Mouse (Mus musculus): ENCODE measurements around the gene Mmgt2. TPM values are rescaled to one million over a fixed set of nuclear protein-coding genes. Genes with fewer than 3 reads are reported as not detected.
A peak's percentile ranks its signal among the peaks of the same experiment; 100 is the strongest.

Mmgt2 gene
- total RNA-seq, 2 experiments from 2014 or later = 23.2 to 28.2 TPM

DNA sequence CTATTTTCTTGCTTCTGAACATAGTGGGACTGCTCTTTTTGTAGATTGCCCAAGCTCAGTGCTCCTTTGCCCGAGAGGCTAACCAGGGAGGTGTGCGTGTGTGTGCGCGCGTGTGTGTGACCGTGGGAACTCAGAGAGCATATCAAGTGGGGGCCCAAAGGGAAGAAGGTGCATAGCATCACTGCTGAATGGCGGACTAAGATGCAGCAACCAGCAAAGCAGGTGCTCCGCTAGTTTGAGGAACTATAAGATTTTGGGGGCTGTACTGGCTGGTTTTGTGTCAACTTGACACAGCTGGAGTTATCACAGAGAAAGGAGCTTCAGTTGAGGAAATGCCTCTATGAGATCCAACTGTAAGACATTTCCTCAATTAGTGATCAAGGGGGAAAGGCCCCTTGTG, 27.4 kb upstream of the Mmgt2 start:
- DNase-seq = no peak

DNA sequence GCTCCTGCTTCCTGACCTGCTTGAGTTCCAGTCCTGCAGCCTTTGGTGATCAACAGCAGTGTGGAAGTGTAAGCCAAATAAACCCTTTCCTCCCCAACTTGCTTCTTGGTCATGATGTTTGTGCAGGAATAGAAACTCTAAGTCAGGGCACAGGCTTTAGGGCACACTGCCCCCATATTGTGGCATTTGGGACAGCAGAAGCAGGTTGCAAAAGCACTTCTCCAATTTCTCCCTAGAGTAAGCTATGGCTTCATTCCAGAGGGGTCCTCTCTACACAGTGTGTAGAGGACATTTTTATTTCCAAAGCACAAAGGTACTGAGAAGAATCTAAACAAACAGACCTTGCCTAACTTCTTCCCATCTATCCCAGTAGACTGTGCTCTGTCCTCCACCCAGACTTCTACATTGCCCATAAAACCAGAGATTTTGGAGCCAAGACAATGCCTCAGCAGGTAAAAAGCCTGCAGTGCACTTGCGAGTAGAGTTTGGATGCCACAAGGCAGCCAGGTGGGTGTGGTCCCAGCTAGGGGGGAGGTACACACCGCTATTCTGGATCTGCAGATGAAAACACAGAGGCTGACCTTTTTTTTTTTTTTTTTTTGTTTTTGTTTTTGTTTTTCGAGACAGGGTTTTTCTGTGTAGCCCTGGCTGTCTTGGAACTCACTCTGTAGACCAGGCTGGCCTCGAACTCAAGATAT, 26.7 kb upstream of the Mmgt2 start:
- no peak for DNase-seq

DNA sequence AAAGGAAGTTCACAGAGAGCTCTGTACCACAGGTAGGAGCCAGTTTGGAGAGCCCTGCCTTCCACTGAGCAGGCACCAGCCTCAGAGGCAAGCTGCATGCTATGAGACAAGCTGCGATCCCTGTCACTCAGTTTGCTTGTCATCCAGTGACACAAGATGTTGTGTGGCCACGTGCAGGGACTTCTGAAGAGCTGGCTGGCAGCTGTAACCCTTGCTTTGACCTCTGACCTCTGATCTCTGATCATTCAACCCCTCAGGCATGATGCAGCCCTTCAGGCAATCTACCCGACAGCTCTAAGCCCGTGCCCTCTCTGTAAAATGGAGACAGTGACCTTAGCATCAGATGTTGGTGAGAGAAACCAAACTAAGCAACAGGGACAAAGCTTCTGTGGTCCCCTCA, 25.6 kb upstream of the Mmgt2 start:
- no peak for DNase-seq

DNA sequence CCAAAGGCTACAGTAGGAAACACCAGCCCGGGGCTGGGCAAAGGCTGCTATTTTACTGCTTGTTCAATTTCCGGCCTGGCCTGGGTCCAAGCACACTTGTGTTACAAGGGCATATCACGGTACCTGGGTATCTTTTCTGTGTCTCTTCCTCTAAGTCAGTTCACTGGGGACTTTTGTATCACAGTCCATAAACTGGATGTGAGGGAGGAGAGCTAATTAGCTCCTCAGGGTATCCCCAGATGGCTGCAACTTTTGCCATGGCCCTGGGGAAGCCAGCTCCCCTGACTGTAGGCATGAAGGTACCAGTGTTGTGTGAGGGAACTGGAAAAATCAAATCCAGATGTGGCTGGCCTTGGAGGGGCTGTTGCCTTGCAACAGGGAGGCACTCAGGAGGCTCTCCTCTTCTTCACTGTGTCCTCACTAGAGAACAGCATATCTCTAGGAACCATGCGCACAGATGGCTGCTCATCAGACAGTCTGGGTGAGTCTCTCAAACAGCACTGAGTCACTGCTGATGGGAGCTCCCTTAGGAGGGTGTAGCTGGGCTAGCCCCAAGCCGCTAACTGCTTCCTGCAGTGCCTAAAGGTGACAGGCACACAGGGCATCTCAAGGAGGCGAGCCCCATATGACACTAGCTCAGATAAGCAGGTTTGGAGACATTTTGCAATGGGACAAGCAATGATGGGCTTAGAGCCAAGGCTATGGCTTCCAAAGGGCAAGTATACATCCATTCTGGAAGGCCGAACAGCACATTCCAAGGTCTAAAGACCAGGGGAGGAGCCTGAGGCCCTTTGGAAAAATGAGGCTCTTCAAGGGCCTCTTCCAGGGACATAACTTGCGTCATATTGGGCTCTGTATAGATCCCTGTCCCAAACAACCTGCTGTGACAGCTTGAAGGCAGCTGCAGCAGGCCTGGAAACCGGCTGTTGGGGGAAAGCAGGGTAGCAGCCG, 23.8 kb upstream of the Mmgt2 start:
- DNase-seq = peak; percentile 74

DNA sequence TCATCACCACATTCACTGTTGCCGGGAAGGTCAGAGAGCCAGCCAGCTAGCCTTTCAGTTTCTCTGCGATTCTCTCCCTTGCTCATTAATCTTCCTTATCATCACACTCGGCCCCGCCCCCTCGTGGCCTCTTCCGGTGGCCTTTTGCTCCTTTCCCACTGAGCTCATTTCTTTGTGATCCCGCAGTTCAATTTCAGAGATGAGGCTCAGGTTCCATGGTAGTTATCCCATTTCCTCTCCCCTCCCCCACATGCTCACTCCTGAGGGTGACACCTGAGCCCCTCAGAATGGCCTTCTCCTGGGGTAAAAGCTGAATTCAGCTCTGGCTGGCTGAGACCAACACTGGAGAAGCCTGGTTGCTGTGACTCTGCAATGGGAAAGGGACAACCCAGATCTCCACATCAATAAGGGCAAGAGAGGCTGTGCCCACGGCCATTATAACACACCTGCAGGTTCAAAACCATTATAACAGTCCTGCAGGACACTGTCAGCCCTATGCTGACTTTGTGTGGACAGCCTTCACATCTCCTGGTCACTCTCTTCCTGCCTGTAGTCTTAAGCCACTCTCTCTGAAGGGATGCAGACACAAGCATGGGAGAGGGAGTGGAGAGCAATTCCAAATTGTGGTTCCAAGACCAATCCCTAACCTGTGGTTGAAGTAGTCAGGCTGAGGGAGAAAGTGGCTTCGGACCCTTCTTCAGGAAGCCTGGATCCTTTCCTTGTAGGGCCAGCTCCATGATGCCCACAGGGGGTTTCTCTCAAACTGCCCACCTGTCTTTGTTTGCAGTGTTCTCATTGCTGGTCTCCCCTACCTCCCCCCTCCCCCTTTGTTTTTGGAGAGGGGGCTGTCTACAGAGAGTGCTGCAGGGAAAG, 18.9 kb upstream of the Mmgt2 start:
- DNase-seq = peak; percentile 81

DNA sequence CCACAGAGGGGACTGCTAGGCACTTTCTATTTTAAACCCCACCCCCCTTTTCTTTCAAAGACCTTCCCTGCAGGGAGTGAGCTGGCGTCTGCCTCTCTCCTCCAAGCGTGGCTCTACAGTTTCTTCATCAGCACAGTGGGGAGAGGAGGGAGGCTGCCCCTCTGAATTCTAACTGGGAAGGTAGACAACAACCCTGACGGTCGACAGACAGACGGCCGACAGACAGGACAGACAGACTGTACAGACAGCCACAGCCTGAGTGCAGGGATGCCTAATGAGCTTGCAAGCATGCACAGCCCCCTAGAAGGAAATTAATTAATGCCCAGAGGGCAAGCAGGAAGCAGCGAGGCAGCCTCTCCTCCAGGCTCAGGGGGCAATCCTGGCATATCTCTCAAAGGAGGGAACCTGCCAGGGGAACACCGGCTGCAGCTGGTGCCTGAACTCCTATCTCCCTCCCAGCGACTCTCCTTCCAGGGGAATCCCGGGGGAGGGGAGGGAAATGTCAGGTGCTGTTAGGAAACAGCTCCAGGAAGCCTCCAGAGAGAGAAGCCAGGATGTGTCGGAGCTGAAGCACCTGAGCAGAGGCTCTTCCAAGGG, 18.1 kb upstream of the Mmgt2 start:
- DNase-seq = peak; percentile 31

DNA sequence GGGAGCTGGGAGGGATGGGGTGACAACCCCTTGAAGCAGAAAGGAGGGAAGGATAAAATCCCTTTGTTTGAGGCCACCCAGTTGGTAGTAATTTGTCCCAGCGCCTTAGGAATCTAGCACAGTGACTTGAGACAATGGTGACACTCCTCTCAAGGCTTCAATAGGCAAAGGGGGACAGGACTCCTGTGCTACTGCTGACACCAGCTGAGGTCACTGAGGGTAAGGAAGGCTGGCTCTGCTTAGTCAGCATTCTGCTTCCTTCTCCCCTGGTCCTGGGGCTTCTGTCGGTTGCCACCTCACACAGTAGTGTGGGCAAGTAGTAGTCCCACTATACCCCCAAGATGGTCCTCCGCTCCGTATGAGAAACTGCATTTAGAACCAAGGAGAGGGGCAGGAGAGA, 17.3 kb upstream of the Mmgt2 start:
- no peak for DNase-seq

DNA sequence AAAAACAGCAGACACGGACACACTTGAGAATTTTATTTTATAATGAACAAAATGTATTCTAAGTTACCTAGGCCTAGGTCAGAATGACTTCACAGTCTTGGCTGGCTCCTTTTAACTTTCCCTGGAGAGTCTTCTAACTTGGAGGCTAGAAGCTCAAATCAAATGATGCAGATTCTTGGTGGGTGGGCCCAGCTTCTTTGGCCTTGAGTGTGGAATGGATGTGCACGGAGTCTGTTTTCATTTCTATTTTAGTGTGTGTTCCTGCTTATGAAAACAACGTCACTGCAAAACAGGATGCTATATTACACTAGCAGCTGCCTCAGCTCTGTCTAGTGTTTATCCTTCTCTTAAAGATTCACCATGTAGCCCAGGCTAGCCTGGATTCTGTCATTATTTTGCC, 13.1 kb upstream of the Mmgt2 start:
- peak; percentile 30 for DNase-seq

DNA sequence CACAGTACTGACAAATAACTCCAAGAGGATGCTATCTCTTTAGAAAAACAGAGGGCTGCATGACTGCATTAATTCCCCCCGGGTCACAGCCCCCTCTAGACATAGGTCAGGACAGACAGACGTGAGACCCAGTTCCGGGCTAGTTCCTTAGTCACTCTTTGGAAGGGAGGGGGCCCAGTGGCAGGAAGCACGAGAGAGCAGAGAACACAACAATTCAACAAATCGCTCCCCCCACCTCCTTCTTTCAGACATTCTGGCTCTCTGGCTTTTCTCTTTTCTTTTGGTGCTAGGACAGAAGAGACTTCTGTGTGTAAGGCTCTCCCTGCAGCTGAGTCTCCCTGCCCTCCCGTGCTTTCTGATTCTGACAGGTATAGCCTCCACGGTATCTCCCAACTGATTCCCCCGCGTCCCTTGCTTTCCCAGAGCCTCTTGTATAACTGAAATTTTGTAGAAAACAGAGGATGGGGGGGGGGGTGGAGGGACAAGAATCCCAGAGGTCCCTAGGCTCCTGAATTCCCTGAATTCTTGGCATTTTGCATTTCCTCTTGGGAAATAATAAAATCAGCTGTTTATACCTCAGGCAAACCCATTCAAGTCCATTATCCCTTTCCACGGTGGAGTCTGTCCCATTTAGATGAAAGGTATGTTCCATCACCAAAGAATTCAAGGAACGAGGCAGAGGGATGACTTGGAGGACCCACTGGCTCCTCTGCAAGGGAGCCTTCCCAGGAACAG, 12.2 kb upstream of the Mmgt2 start:
- no peak for DNase-seq

DNA sequence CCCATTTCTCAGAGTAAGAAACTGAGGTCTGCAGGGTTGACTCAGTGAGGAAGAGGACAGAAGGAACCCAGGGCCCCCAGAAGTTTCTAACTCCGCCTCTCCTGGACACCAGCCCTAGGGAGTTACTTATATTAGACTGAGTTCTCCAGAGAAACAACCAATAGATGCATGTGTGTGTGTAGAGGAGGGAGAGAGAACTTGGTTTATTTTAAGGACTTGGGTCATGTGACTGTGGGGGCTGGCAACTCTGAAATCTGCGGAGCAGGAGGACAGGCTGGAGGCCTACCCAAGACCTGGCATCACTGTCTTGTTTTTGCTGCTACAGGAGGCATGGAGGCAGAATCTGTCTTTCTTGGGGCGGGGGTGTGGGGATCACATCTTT, 11.6 kb upstream of the Mmgt2 start:
- DNase-seq = no peak

DNA sequence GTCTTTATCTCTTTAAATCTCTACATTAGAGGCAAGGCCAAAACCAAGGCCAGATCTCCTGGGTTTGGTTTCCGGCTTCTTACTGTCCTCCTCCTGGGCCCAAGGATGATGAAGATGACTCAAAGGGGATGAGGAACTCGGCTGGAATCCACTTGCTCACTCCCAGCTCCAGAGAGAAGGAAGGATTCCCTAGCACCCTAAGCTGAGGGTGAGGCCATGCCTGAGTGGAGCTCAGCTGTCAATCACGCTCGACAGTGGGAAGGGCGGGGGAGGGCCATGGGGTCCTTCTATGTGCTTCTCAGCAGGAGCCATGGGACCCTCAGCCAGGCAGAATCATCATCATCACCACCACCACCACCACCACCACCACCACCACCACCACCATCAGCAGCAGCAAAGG, 11.1 kb upstream of the Mmgt2 start:
- DNase-seq = peak; percentile 57

DNA sequence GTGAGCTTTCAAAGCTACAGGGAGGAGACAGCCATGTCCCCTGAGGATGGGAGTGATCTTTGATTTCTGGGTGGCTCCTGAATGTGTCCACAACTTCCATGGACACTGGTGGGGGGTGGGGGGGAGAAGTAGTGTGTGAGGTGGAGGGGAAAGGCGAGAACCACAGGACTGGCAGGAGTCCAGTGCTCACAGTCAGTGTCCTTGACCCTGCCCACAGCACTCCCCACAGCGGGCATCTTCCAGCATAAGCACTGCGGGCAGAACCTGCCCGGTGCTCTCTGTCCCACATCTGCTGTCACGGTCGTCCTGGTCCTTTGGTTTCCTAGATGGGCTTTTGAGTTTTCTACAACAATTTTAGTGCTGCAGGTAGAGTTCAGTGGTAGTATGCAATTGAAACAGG, 10.7 kb upstream of the Mmgt2 start:
- peak; percentile 73 for DNase-seq

DNA sequence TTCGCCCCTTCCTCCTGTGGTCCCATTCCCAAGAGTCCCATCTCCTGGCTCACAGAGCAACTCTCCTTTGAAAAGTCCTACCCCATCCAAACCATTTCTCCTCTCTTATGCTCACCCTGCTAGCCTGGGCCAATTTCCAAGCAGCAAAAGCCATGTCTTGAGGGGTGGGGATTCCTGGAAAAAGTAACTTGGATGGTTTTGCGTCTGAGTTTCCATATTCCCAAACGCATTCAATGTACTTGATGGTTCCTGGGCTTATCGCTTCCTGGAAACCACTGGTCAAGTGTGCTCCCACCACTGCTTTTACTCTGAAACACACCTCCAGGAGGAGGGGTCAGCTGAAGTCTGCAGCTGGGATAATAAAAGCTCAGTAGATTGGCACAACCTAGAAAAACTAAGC, 10.1 kb upstream of the Mmgt2 start:
- DNase-seq = no peak

DNA sequence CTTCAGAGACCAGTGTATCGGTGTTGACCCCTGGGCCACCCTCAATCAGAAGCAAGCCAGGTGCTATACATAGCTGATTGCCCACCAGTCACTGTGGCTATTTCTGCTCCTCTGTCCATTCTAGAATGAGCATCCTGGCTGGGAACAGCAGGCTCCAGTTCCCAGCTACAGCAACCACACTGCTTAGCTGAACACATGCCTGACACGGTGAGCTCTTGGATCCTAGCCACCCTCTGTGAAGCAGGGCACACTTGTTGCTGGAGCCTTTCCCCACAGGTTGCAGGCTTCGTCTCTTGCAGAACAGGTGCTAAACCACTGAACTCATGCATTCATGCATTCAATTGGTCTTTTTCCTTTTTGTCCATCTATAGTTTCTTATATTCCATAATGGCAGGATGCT, 8.1 kb upstream of the Mmgt2 start:
- DNase-seq = no peak

DNA sequence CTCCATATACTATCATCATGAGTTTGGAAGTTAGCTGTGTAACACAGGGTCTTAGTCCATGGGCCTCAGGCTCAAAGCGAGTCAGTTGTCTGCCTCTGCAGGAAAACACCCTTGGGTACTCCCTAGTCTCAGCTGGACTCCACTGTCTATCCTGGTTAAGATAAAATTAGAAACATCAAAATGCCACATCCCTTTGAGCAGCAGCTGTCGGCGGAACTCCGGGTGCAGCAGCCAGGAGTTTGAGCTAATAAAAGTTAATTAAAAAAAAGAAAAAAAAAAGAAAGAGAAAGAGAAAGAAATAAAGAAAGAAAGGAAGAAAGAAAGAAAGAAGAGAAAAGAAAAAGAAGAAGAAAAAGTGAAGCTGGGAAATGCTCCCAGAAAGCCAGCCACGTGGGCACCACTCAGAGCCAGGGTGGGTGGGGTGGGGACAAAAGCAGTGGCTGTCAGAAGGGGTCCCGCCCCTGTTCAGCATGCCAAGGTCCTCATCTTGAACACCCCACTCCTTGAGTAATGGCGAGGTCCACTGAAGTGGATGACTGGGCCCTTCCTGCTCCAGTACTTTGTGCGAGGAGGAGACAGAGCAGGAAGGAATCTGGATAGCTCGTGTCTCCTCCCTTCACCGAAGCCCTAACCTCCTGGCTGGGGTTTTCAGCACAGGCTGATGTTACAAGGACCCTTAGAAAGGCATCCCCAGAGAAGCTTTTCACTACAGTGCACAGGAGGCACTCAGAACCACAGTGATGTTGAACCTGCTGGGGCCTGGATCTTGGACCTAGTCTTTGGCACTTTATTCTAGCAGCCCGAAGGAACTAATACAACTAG, 6.2 kb upstream of the Mmgt2 start:
- no peak for DNase-seq

DNA sequence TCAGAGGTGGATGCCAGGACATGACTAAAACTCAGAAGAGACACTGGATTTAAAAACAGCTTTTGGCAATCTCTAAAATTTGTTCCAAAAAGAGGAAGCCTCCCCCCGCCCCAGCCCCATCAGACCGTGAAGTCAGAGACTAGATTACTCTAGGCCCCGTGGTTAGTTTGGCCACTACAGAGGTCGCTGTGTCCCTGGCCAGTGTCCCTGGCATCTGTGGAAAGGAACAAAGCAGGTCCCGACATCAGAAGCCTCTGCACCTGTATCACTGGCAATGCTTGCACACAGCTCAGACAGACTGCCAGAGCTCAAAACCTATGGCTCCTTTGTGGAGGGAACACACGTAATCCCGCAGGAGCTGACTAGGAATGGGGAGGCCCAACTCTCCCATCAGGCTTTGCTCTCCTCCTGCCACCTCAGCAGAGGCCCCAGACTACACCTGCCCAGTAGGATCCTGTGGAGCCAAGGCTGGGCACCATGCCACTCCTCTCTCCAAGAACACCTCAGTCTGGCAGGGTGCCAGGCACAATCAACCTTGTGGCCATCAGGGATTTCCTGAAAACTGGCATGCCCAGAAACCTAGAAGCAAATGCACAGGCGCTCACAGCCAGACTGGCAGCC, 5.3 kb upstream of the Mmgt2 start:
- DNase-seq = peak; percentile 65

DNA sequence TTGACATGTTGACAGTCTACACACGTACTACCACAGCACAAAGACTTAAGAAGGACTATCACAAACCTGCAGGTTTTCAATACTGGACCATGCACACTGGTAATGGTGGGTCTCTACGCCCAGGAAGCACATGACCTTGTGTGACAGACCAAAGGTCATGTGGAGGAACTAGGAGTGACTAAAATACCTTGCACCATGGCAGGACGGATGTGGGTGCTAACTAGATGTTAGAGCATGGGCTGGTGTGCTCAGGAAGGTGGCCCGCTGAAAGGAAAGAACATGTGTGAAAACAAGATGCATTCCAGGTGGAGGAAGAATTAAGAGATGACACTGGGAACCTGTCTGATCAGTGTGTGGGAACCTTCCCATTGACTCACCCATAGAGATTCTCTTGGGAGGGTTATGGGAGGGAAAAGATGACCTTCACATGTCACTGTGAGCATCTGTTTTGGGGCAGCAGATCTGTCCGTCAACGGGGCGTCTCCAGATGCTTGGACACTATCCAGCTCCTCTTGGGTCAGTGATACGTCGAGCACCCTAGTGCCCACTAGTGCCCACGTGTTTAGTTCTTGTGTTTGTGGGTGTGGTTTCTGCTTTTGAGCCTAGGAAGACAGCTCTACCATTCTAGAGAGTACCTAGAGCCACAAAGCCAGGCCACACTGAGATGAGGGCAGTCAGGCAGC, 4.6 kb upstream of the Mmgt2 start:
- no peak for DNase-seq

DNA sequence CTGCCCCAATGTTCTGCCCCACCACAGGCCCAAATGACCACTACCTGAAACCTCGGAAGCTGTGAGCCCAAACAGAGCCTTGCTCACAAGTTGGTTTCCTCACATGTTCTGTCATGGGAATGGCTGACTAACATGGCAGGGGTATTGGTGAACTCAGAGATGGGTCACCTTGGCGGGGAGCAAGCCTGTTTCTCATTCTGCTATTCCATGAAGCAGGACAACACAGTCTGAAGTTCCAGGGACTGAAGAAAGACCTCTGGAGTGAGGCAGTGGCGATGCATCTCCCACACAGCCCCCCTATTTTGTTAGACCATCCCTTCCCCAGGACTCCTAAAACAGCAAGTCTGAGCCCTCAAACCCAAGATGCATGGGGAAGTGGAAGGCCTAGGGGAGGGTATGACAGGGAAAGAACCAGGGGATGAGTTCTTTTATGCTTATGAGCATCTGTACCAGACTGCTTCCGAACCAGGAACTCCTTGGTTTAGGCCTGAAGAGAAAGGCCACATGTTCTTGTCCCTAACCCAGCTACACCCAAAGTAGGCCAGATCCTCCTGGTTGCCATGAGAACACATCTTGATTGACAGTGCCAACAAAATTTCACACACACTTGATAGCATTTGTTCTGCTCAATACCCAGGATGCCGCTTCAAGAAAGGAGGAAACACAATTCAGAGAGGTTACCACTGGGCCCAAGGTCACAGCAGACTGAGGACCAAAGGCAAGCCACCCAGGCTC, 3.7 kb upstream of the Mmgt2 start:
- no peak for DNase-seq

DNA sequence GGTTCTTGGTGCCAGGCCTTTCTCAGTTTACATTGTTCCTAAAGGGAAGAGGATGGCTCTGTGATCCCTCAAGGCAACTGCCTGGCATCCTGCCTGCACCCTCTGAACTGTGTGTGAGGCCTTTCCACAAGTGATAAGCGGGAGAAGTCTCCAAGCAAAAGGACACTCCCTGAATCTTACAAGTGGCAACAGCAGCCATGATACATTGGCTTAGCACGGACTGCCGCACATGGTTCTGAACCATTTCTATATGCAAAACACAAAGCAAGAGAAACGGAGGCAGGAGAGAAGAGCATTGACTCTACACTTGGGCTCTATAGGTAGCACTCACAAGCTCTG, 3.2 kb upstream of the Mmgt2 start:
- DNase-seq = peak; percentile 69

All from adrenal gland, postnatal 10 days (tissue).